Mouse (Mus musculus) left cerebral cortex, postnatal 36 days (tissue): Measurements from ENCODE around the gene Vcan. TPM values are rescaled to one million over a fixed set of nuclear protein-coding genes. Genes with fewer than 3 reads are reported as not detected.
"Not testable (repeated sequence)": the region's sequence is repeated elsewhere in the genome, so short reads cannot be mapped to it uniquely, and the experiment has no call there.

ENCODE experiments used
- DNase-seq, 2 experiments: peaks; one replicate each; pipeline ENCODE4 v3.0.0; 2021 to 2022; ENCODE audit warnings: low spot score in 2 of 2, mixed read lengths in 1 of 2
- intact Hi-C: fragments of 180-260 bp; cut with DNase I; formaldehyde crosslinking; loops from one replicate; pipeline ENCODE4 v1.15.1; 2025
- total RNA-seq, 2 experiments: library from RNA; stranded (reverse); gene quantifications; 2 replicates each; pipeline ENCODE4 v1.2.3; 2021

Vcan gene
- total RNA-seq = 10 to 100 TPM; 15.3 to 22.4 TPM

GRCm38 (mm10) chr13:89741766-89742685 is at the start of gene Vcan:
TSS of gene Vcan (minus strand) at chr13:89742509.
- DNase-seq = peak; percentile 18 to 29
- intact Hi-C loops = loop anchor here (5.0 kb wide), 1 partner anchor 1100 kb away; no protein-coding TSS in a partner anchor

- no peak for DNase-seq
- intact Hi-C loops = no loop called here
Observed at GRCm38 (mm10) chr13:89791475-89791874, 49.2 kb upstream of the Vcan start.

- DNase-seq = no peak
- intact Hi-C loops = no loop called here
Observed at GRCm38 (mm10) chr13:89782886-89783285, 40.6 kb upstream of the Vcan start.

- DNase-seq = no peak
- intact Hi-C loops = no loop called here
Observed at GRCm38 (mm10) chr13:89780276-89780675, 38.0 kb upstream of the Vcan start.

- DNase-seq = peak; percentile 31 to 37
- intact Hi-C loops = loop anchor here (2.0 kb wide), 1 partner anchor 1061 kb away; no protein-coding TSS in a partner anchor
Observed at GRCm38 (mm10) chr13:89779208-89779911, 37.1 kb upstream of the Vcan start.

GRCm38 (mm10) chr13:89777764-89778163 is 35.5 kb upstream of the Vcan start:
- intact Hi-C loops = loop anchor here (2.0 kb wide), 1 partner anchor 1063 kb away; no protein-coding TSS in a partner anchor
- DNase-seq = no peak

- DNase-seq = no peak
- intact Hi-C loops = no loop called here
Observed at GRCm38 (mm10) chr13:89777146-89777545, 34.8 kb upstream of the Vcan start.

GRCm38 (mm10) chr13:89766551-89766950 is 24.2 kb upstream of the Vcan start:
- intact Hi-C loops = no loop called here
- no peak for DNase-seq

- intact Hi-C loops = no loop called here
- DNase-seq = no peak
Observed at GRCm38 (mm10) chr13:89765966-89766365, 23.7 kb upstream of the Vcan start.

- DNase-seq = no peak
- intact Hi-C loops = no loop called here
Observed at GRCm38 (mm10) chr13:89762339-89762738, 20.0 kb upstream of the Vcan start.

GRCm38 (mm10) chr13:89756347-89756746 is 14.0 kb upstream of the Vcan start:
- no peak for DNase-seq
- intact Hi-C loops = no loop called here

GRCm38 (mm10) chr13:89750562-89750961 is 8.3 kb upstream of the Vcan start:
- intact Hi-C loops = not testable (repeated sequence)

GRCm38 (mm10) chr13:89743201-89743600 is 892 bp upstream of the Vcan start:
- intact Hi-C loops = loop anchor here (5.0 kb wide), 1 partner anchor 1099 kb away; no protein-coding TSS in a partner anchor
- no peak for DNase-seq

More at GRCm38 (mm10) chr13:89750562-89750961, 8.3 kb upstream of the Vcan start:
- DNase-seq = not testable (repeated sequence)

- DNase-seq = no peak
- intact Hi-C loops = loop anchor here (5.0 kb wide), 1 partner anchor 1100 kb away; no protein-coding TSS in a partner anchor
Observed at GRCm38 (mm10) chr13:89742686-89743200, 434 bp upstream of the Vcan start.

GRCm38 (mm10) chr13:89741116-89741551 is 1.2 kb downstream of the Vcan start:
- peak in 1 of 2 experiments; percentile 13 for DNase-seq
- intact Hi-C loops = loop anchor here (5.0 kb wide), 1 partner anchor 1101 kb away; no protein-coding TSS in a partner anchor

- intact Hi-C loops = loop anchor here (1.0 to 5.0 kb wide), 2 partner anchors 349 to 1102 kb away; partner anchors contain the start of genes Tmem167 and Xrcc4
- peak; percentile 63 to 74 for DNase-seq
Observed at GRCm38 (mm10) chr13:89740243-89741115, 1.8 kb downstream of the Vcan start.

- no peak for DNase-seq
- intact Hi-C loops = loop anchor here (1.0 to 5.0 kb wide), 2 partner anchors 350 to 1103 kb away; partner anchors contain the start of genes Tmem167 and Xrcc4
Observed at GRCm38 (mm10) chr13:89739696-89740242, 2.5 kb downstream of the Vcan start.
